Mouse (Mus musculus): ENCODE measurements at regions not wholly inside any gene's neighbourhood (a gene's known extent, or its start where the extent isn't known, plus 50 kb on each side); places are given as distances from the start of the nearest gene placed in this dataset.

DNA sequence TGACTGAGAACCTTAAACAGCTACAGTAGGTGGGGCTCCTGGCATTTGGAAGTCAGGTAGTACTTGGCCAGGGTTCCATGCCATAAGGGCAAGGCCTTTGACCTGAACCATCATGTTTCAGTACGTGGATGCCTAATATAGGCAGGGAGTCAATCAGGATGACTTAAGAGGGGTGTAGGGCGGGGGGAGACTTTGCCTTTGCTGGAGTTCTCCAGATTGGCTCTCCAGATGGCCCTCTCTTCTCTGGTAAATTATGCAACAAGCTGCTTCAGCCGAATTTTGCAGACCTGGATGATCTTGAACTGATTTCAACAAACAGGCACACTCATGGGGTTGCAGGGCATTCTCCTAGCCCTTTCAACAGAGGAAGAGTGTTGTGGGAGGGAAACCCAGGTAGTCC is 633.7 kb downstream of the Inhba start:
- TF ChIP-seq TCF12 (IDR thresholded peaks at IDR 0.05; ENCODE audit: insufficient read depth, poor library complexity, severe bottlenecking), result no peak
- TF ChIP-seq SRF (IDR thresholded peaks at IDR 0.05; ENCODE audit: control insufficient read depth, insufficient read length, low read depth), result no peak
- TF ChIP-seq CEBPB (IDR thresholded peaks at IDR 0.05; ENCODE audit: insufficient read depth, poor library complexity, severe bottlenecking), result no peak
- TF ChIP-seq REST (IDR thresholded peaks at IDR 0.05; ENCODE audit: insufficient read depth, insufficient read length), result no peak
- TF ChIP-seq MAX (IDR thresholded peaks at IDR 0.05; ENCODE audit: low read depth), result no peak
- TF ChIP-seq MYOG (IDR thresholded peaks at IDR 0.05; ENCODE audit: control insufficient read depth in 1 of 3, insufficient read depth in 1 of 3, insufficient read length in 2 of 3, low read depth in 2 of 3), result no peak
- TF ChIP-seq POLR2A (IDR thresholded peaks at IDR 0.05; ENCODE audit: insufficient read length, low read depth), result no peak
- no peak for TF ChIP-seq TCF3 (IDR thresholded peaks at IDR 0.05; ENCODE audit: insufficient read length, low read depth)
- no peak for TF ChIP-seq MYOD1 (IDR thresholded peaks at IDR 0.05; ENCODE audit: control insufficient read depth in 1 of 3, insufficient read length in 2 of 3, low read depth in 2 of 3)
- TF ChIP-seq E2F4 (IDR thresholded peaks at IDR 0.05; ENCODE audit: insufficient read depth), result no peak
- no peak for TF ChIP-seq USF1 (IDR thresholded peaks at IDR 0.05; ENCODE audit: low read depth)
- TF ChIP-seq POLR2AphosphoS2 (IDR thresholded peaks at IDR 0.05; ENCODE audit: insufficient read length, low read depth), result no peak
- no peaks in the 10 kb centered on the region for H3K79me2 ChIP-seq (ENCODE audit: control insufficient read depth, insufficient read depth)

DNA sequence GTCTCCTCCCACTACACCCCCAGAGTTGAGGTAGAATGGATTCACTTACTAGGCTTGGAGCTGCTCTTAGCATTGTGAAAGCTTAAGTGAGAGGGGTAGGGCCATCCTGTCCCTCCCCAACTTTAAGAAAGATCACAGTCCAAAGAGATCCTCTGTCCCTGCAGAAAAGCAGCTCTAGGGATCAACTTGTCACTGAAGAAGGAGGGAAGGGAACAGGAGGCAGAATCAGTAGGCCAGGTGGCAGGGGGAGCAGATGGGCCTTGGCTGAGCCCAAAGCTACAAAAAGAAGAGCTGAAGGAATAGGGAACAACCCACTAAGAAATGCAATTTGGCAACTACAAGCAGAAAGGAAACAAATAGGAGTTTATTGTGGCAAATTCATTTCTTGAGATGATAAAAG is 634.4 kb downstream of the Inhba start:
- no peak for TF ChIP-seq TCF3 (IDR thresholded peaks at IDR 0.05; ENCODE audit: insufficient read length, low read depth)
- no peak for TF ChIP-seq SRF (IDR thresholded peaks at IDR 0.05; ENCODE audit: control insufficient read depth, insufficient read length, low read depth)
- no peak for TF ChIP-seq MYOG (IDR thresholded peaks at IDR 0.05; ENCODE audit: control insufficient read depth in 1 of 3, insufficient read depth in 1 of 3, insufficient read length in 2 of 3, low read depth in 2 of 3)
- no peak for TF ChIP-seq POLR2AphosphoS2 (IDR thresholded peaks at IDR 0.05; ENCODE audit: insufficient read length, low read depth)
- TF ChIP-seq USF1 (IDR thresholded peaks at IDR 0.05; ENCODE audit: low read depth), result no peak
- no peak for TF ChIP-seq E2F4 (IDR thresholded peaks at IDR 0.05; ENCODE audit: insufficient read depth)
- no peak for TF ChIP-seq MYOD1 (IDR thresholded peaks at IDR 0.05; ENCODE audit: control insufficient read depth in 1 of 3, insufficient read length in 2 of 3, low read depth in 2 of 3)
- TF ChIP-seq REST (IDR thresholded peaks at IDR 0.05; ENCODE audit: insufficient read depth, insufficient read length), result no peak
- no peak for TF ChIP-seq POLR2A (IDR thresholded peaks at IDR 0.05; ENCODE audit: insufficient read length, low read depth)
- no peak for TF ChIP-seq MAX (IDR thresholded peaks at IDR 0.05; ENCODE audit: low read depth)
- no peak for TF ChIP-seq CEBPB (IDR thresholded peaks at IDR 0.05; ENCODE audit: insufficient read depth, poor library complexity, severe bottlenecking)
- no peak for TF ChIP-seq TCF12 (IDR thresholded peaks at IDR 0.05; ENCODE audit: insufficient read depth, poor library complexity, severe bottlenecking)

More for the DNA sequence above, 633.7 kb downstream of the Inhba start:
- no peaks in the 10 kb centered on the region for H3K27me3 ChIP-seq (ENCODE audit: control insufficient read depth, insufficient read depth, insufficient read length)
- no peak overlapping the region for H3K4me3 ChIP-seq
- H3K4me2 ChIP-seq (ENCODE audit: low read depth), result no peak overlapping the region
- H3K36me3 ChIP-seq (ENCODE audit: control insufficient read depth, insufficient read depth), result no peaks in the 10 kb centered on the region
- no peak overlapping the region for H3ac ChIP-seq (ENCODE audit: control insufficient read depth, insufficient read length)

GRCm38 (mm10) chr13:16646649-16647048 is 635.0 kb downstream of the Inhba start:
- H3K36me3 ChIP-seq (ENCODE audit: control insufficient read depth, insufficient read depth), result no peaks in the 10 kb centered on the region
- peak overlapping the region; percentile 12 for H3K4me2 ChIP-seq (ENCODE audit: low read depth)
- no peaks in the 10 kb centered on the region for H3K27me3 ChIP-seq (ENCODE audit: control insufficient read depth, insufficient read depth, insufficient read length)
- H3K4me3 ChIP-seq, result no peak overlapping the region
- H3ac ChIP-seq (ENCODE audit: control insufficient read depth, insufficient read length), result no peak overlapping the region
- TF ChIP-seq MYOD1 (IDR thresholded peaks at IDR 0.05; ENCODE audit: control insufficient read depth in 1 of 3, insufficient read length in 2 of 3, low read depth in 2 of 3) (peak in 2 of 3 experiments; percentile 77 to 78), POLR2AphosphoS2 (IDR thresholded peaks at IDR 0.05; ENCODE audit: insufficient read length, low read depth) (no peak)
- no peaks in the 10 kb centered on the region for H3K79me2 ChIP-seq (ENCODE audit: control insufficient read depth, insufficient read depth)

More for the DNA sequence above, 634.4 kb downstream of the Inhba start:
- Histone ChIP-seq H3K27me3 (ENCODE audit: control insufficient read depth, insufficient read depth, insufficient read length) (no peaks in the 10 kb centered on the region), H3K36me3 (ENCODE audit: control insufficient read depth, insufficient read depth) (no peaks in the 10 kb centered on the region), H3ac (ENCODE audit: control insufficient read depth, insufficient read length) (no peak overlapping the region), H3K4me3 (no peak overlapping the region), H3K4me2 (ENCODE audit: low read depth) (no peak overlapping the region), H3K79me2 (ENCODE audit: control insufficient read depth, insufficient read depth) (no peaks in the 10 kb centered on the region)

GRCm38 (mm10) chr13:16656110-16656509 is 644.5 kb downstream of the Inhba start:
- Histone ChIP-seq H3ac (ENCODE audit: control insufficient read depth, insufficient read length) (no peak overlapping the region), H3K79me2 (ENCODE audit: control insufficient read depth, insufficient read depth) (no peaks in the 10 kb centered on the region), H3K36me3 (ENCODE audit: control insufficient read depth, insufficient read depth) (no peaks in the 10 kb centered on the region), H3K27me3 (ENCODE audit: control insufficient read depth, insufficient read depth, insufficient read length) (no peaks in the 10 kb centered on the region), H3K4me2 (ENCODE audit: low read depth) (no peak overlapping the region), H3K4me3 (no peak overlapping the region)
- TF ChIP-seq MYOD1 (IDR thresholded peaks at IDR 0.05; ENCODE audit: control insufficient read depth in 1 of 3, insufficient read length in 2 of 3, low read depth in 2 of 3) (no peak), TCF12 (IDR thresholded peaks at IDR 0.05; ENCODE audit: insufficient read depth, poor library complexity, severe bottlenecking) (no peak), POLR2A (IDR thresholded peaks at IDR 0.05; ENCODE audit: insufficient read length, low read depth) (no peak), USF1 (IDR thresholded peaks at IDR 0.05; ENCODE audit: low read depth) (no peak), E2F4 (IDR thresholded peaks at IDR 0.05; ENCODE audit: insufficient read depth) (no peak), TCF3 (IDR thresholded peaks at IDR 0.05; ENCODE audit: insufficient read length, low read depth) (no peak), MYOG (IDR thresholded peaks at IDR 0.05; ENCODE audit: control insufficient read depth in 1 of 3, insufficient read depth in 1 of 3, insufficient read length in 2 of 3, low read depth in 2 of 3) (no peak), MAX (IDR thresholded peaks at IDR 0.05; ENCODE audit: low read depth) (no peak), SRF (IDR thresholded peaks at IDR 0.05; ENCODE audit: control insufficient read depth, insufficient read length, low read depth) (no peak), REST (IDR thresholded peaks at IDR 0.05; ENCODE audit: insufficient read depth, insufficient read length) (no peak), CEBPB (IDR thresholded peaks at IDR 0.05; ENCODE audit: insufficient read depth, poor library complexity, severe bottlenecking) (no peak), POLR2AphosphoS2 (IDR thresholded peaks at IDR 0.05; ENCODE audit: insufficient read length, low read depth) (no peak)

DNA sequence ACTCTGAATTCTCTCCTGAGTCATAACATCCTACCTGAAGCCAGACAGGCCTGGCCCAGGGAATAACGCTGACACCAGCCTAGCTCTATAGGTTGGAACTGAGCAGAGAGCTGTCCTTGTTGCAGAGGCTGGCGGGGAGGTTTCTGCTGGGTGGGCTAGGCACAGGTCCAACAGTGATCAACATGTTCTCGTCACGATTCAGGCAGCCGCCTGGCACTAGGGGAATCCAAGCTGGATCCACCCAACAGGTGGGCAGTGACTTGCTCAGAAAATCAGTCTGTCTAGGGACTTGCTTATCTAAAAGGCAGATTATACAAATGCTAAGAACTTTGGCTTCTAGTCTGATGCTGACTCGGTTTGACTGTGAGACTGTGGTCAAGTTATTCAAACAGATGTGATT is 648.2 kb downstream of the Inhba start:
- Histone ChIP-seq H3K79me2 (ENCODE audit: control insufficient read depth, insufficient read depth) (no peaks in the 10 kb centered on the region), H3K27me3 (ENCODE audit: control insufficient read depth, insufficient read depth, insufficient read length) (no peaks in the 10 kb centered on the region), H3K4me2 (ENCODE audit: low read depth) (peak overlapping the region; percentile 47), H3K4me3 (no peak overlapping the region), H3ac (ENCODE audit: control insufficient read depth, insufficient read length) (no peak overlapping the region), H3K36me3 (ENCODE audit: control insufficient read depth, insufficient read depth) (no peaks in the 10 kb centered on the region)
- TF ChIP-seq REST (IDR thresholded peaks at IDR 0.05; ENCODE audit: insufficient read depth, insufficient read length) (no peak), MYOD1 (IDR thresholded peaks at IDR 0.05; ENCODE audit: control insufficient read depth in 1 of 3, insufficient read length in 2 of 3, low read depth in 2 of 3) (peak in 2 of 3 experiments; percentile 74 to 81), TCF3 (IDR thresholded peaks at IDR 0.05; ENCODE audit: insufficient read length, low read depth) (no peak), MYOG (IDR thresholded peaks at IDR 0.05; ENCODE audit: control insufficient read depth in 1 of 3, insufficient read depth in 1 of 3, insufficient read length in 2 of 3, low read depth in 2 of 3) (peak in 1 of 3 experiments; percentile 68)
